Mouse (Mus musculus): ENCODE results near the gene Krtap19-2.

Krtap19-2 gene

DNA sequence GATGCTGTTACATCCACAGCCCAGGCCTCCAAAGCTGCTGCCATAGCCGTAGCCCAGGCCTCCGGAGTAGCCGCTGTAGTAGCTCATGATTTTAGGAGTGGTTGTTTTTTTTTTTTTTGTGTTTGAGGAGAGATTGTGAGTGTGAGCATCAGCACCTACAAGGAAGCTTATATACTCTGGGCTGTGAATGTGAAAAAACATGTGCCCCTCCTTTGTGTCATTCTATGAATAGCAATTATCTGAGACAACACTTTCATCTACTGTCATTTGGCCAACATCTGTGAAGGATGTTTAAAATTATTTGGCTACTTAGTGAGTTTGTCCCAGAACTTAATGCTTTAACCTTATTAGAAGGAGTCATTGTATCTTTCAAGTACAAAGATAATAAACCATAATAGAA, at the start of gene Krtap19-2:
Gene Krtap19-2, minus strand, starts transcription at position 101 of the 400 bp plus-strand sequence.
- DNase-seq (ENCODE audit: low spot score): no peak

DNA sequence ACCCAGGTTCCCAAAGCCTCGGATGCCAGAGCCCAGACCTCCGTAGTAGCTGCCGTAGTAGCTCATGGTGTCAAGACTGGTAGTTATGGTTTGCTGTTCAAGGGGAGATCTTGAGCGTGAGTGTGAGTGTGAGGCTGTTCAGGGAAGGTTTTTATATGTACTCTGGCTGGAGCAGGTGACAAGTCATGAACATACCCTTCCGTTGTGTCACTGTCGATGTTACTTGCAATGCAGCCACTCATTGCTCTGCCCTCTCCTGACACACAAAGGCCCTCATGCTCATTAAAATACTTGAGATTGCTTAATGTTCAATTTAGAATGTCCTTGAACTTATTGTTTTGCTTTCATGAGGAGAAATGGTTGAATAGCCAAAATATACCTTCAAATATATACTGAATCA, 22.3 kb upstream of the Krtap19-2 start, which contains the start of gene Krtap19-5:
Gene Krtap19-5, minus strand, starts transcription at position 101 of the 400 bp plus-strand sequence.
- no peak for DNase-seq (ENCODE audit: low spot score)

- no peak for DNase-seq (ENCODE audit: low spot score)
Observed at GRCm38 (mm10) chr16:88886870-88887269, 12.8 kb upstream of the Krtap19-2 start.

DNA sequence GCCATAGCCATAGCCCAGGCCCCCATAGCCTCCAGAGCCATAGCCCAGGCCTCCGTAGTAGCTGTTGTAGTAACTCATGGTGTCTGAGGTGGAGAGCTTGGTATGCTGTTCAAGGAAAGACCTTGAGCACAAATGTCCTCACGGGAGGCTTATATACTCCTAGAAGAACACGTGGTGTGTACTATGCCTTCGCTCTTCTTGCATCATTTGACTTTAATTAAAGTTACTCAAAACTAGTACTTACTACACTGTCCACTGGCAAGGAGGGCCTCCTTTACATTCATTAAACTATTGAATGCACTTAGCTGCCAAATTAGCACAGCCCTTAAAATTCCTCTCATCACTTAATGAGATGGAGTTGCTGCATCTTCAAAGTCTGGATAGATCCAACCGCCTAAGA, 10.9 kb upstream of the Krtap19-2 start, which contains the start of gene Krtap19-4:
Gene Krtap19-4, minus strand, starts transcription at position 101 of the 400 bp plus-strand sequence.
- no peak for DNase-seq (ENCODE audit: low spot score)

DNA sequence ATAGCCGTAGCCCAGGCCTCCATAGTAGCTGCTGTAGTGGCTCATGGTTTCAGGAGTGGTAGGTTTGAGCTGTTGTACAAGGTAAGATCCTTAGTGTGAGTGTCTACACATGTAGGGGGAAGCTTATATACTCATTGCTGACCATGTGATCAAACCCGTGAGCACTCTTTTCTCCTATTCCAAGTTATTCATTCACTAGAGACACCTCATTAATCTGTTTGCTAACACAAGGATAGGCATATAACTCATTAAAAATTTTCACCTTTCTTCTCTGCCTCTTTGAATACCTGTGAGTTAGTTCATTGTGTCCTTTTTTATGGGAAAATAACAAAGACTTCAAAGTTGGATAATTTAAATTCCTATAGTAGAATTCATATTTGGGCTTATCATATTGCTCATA, 3.9 kb upstream of the Krtap19-2 start, which contains the start of gene Krtap19-3:
Gene Krtap19-3, minus strand, starts transcription at position 101 of the 400 bp plus-strand sequence.
- no peak for DNase-seq (ENCODE audit: low spot score)

GRCm38 (mm10) chr16:88869311-88869710, 4.8 kb downstream of the Krtap19-2 start, which contains the start of gene Krtap19-1:
Krtap19-1 (minus strand) TSS chr16:88869411.
- DNase-seq (ENCODE audit: low spot score): no peak

DNA sequence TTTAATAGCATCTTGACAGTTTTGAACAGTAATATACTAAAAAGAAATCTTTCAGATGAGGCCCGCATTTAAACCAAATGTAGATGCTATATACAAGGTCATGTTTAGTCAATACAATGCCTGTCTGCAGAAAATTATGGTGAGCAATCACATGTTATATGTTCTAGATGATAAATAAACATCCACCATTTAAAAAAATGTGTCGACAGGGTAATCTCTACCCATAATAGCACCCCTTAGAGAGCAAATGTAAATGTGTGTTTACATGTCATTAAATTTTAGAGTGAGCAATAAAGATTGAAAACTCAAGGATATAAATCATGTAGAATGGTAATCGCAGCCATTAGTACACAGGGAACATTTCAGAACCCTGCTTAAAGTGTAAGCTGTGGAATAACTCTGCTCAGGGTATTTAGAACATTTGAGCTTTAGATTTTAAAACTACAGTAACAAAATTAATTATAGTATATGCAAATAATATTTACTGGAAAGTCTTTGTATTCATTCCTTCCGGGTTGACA, 9.1 kb downstream of the Krtap19-2 start:
- DNase-seq (ENCODE audit: low spot score): no peak

DNA sequence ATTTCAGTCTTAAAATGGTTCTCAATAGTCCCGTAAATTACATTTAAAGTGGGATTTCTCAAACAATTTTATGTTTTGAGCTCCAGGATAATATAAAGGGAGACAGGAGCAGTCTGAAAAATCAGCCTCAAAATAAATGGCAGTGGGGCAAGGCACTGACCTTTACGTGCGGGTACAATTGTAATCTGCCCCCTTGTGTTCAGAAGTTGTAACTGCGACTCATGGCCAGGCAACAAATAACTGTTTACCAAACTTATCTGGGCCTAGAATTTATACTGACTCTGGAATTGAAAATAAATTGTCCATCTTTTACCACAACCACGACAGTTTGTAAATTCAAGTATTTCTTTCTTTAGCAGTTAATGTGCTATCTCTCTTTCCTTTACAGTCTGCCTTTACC, 22.6 kb downstream of the Krtap19-2 start:
- DNase-seq (ENCODE audit: low spot score): no peak

GRCm38 (mm10) chr16:88848558-88848957, 25.5 kb downstream of the Krtap19-2 start:
- no peak for DNase-seq (ENCODE audit: low spot score)

DNA sequence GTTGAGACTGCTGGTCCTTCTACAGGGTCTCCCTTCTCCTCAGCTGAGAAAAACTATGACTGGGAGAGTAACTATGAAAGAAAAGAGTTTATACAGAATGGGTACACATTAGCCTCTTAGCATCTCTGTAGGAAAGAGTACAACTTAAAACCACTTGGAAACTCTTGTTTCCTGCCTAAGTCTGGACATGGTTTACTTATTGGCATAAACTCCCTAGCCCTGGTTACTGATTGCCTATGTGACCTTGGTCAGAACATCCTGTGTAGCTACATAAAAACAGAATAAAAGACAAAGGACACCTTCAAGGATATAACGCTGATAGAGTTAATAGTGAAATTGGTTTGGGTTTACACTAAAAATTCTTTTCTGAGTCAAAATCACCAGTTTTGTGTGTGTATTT, 26.7 kb downstream of the Krtap19-2 start:
- DNase-seq (ENCODE audit: low spot score): no peak

DNA sequence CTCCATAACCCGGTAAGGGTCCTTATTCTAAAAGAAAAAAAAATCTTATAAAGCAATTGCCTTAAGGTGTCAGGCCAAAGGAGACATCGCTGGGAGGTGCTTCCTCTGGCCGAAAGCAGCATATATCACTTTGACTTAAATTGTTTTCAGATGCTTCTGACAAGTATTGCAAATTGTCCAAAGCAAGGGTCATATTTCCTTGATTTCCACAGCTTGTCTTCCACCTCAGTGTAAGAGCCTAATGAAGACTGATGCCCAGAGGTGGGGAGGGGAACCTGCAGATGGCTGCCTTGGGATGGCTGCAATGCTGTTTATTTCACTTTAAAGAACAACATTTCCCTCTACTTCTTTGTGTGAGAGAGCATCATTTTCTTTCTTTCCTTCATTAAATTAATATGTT, 47.1 kb downstream of the Krtap19-2 start:
- no peak for DNase-seq (ENCODE audit: low spot score)

DNA sequence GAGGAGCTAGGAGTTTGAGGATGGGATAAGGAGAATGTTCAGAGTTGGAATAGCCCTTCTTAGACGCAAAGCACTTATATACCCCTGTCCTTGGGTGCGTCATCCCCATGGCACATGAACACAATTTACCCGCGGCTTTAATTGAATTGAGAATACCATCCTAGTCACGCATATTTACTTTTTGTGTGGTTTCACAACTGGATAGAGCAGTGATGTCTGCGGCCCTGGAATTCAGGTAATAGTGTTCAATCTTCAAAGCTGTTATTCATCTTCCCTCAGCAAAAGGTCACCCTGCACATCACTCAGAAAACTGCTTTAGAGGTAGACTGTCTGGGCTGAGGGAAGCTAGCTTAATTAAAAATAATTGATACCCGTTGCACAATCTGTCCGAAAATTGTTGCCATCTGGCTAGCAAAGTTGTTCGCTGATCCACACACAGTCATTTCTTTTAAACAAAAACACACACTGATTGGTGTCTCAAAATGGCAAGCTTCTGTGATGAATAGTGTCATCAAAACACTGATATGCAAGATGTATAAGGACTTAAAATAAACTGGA, 47.9 kb downstream of the Krtap19-2 start, which contains the start of gene Krtap14:
Gene Krtap14, minus strand, starts transcription at position 51 of the 558 bp plus-strand sequence.
- DNase-seq (ENCODE audit: low spot score): no peak

DNA sequence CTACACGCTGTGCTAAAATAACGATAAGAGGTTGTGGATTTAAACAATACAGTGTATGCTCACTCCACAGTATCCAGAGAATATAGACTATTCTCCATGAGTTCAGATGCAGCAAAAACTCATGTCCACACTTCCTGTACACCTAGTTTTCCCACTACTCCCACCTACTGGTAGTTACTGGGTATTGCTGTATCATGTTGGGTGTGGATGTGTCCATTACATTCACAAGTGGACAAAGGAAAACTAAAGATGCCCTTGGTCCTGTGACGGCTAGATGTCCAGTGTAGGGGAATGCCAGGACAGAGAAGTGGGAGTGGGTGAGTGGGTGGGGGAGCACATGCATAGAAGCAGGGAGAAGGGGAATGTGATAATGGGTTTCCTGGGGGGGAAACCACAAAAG, 50.3 kb downstream of the Krtap19-2 start:
- no peak for DNase-seq (ENCODE audit: low spot score)
